9 mouse cellular contexts compared by ENCODE assay signal in genomic region chr3:27270160-27270962, GRCm38 (mm10). TPM values are rescaled to one million over a fixed set of nuclear protein-coding genes. Genes with fewer than 3 reads are reported as not detected.
A peak's percentile ranks its signal among the peaks of the same experiment; 100 is the strongest.
DNase-seq lines count a peak whose midpoint lies in the region; ATAC-seq lines count a peak whose summit lies in the region.
"Had no signal": no experiment of that assay in that cellular context is flagged by ENCODE, and none has a peak within 500 bp of the region (broad histone marks: within the 10 kb centered on the region; RNA-seq: fewer than 3 reads in every experiment).

No protein-coding gene starts in this region.

- no peak overlapping the region for H3K4me3 ChIP-seq in heart, embryonic 12.5 days
- no peak overlapping the region for H3K4me3 ChIP-seq in forebrain, embryonic 12.5 days (replicated peaks)
- H3K4me3 ChIP-seq: neural tube, embryonic 13.5 days had no signal

- ATAC-seq in heart, embryonic 12.5 days (ENCODE audit: insufficient number of reproducible peaks, low FRiP score): 0 out of 2 replicates have a peak, but pooled peaks have one; percentile 57
- no peak for ATAC-seq in forebrain, embryonic 12.5 days (ENCODE audit: low FRiP score)

- no peaks in the 10 kb centered on the region for H3K27me3 ChIP-seq in heart, embryonic 12.5 days (replicated peaks)
- H3K27me3 ChIP-seq in forebrain, embryonic 12.5 days: no peaks in the 10 kb centered on the region; the same call in 1 of the 2 replicates
- H3K27me3 ChIP-seq: neural tube, embryonic 13.5 days had no signal

- DNase-seq in layer of hippocampus, adult 11-12 months (ENCODE audit: low spot score): peak; percentile 38
- no peak for DNase-seq in layer of hippocampus, postnatal 36 days
- peak; percentile 62 to 88 for DNase-seq in adrenal gland, adult (ENCODE audit: inconsistent age in 2 of 2, low spot score in 1 of 2)
- DNase-seq in kidney, postnatal 36 days: peak; percentile 85 to 93
- peak; percentile 10 to 13 for DNase-seq in natural killer cell, adult 2 months (ENCODE audit: low spot score in 2 of 2)
- no peak for DNase-seq in cerebellum, adult 11-12 months

- H3K4me1 ChIP-seq in heart, embryonic 12.5 days (replicated peaks): no peaks in the 10 kb centered on the region
- H3K4me1 ChIP-seq in forebrain, embryonic 12.5 days: 0 out of 2 replicates have a peak, but pooled peaks cover 4% of the 10 kb centered on the region

- 43% methylated on average over 11 of the region's 11 CpGs for WGBS in heart, embryonic 12.5 days
- WGBS in forebrain, embryonic 12.5 days: 41% methylated on average over 11 of the region's 11 CpGs

- no peaks in the 10 kb centered on the region for H3K9me3 ChIP-seq in heart, embryonic 12.5 days (replicated peaks)
- no peaks in the 10 kb centered on the region for H3K9me3 ChIP-seq in forebrain, embryonic 12.5 days
- H3K9me3 ChIP-seq: neural tube, embryonic 13.5 days had no signal

- H3K4me2 ChIP-seq in heart, embryonic 12.5 days: no peak overlapping the region
- no peak overlapping the region for H3K4me2 ChIP-seq in forebrain, embryonic 12.5 days
- H3K4me2 ChIP-seq: neural tube, embryonic 13.5 days had no signal

- 0 out of 2 replicates have a peak overlapping the region, but pooled peaks have one; percentile 23 for H3K27ac ChIP-seq in heart, embryonic 12.5 days (ENCODE audit: poor library complexity, severe bottlenecking)
- H3K27ac ChIP-seq in forebrain, embryonic 12.5 days: no peak overlapping the region
- H3K27ac ChIP-seq: neural tube, embryonic 13.5 days had no signal

- no peaks in the 10 kb centered on the region for H3K36me3 ChIP-seq in heart, embryonic 12.5 days
- no peaks in the 10 kb centered on the region for H3K36me3 ChIP-seq in forebrain, embryonic 12.5 days (replicated peaks)
- H3K36me3 ChIP-seq: neural tube, embryonic 13.5 days had no signal

- no peak overlapping the region for H3K9ac ChIP-seq in heart, embryonic 12.5 days
- no peak overlapping the region for H3K9ac ChIP-seq in forebrain, embryonic 12.5 days
- H3K9ac ChIP-seq: neural tube, embryonic 13.5 days had no signal

RNA-seq across cellular contexts. Expression of gene Tnfsf10, which starts 46.5 kb away (rescaled TPM):
- total RNA-seq in layer of hippocampus, postnatal 36 days (2021): 1 to 10 TPM; 1.0 to 1.4 TPM
- polyA plus RNA-seq in heart, embryonic 12.5 days (2016; fragmentation: Nextera tagmentation; extraction: Ambion mirVana): not detected in 2 replicates
- polyA plus RNA-seq in forebrain, embryonic 12.5 days (2016; fragmentation: Nextera tagmentation; extraction: Ambion mirVana): not detected in 2 replicates
- polyA plus RNA-seq: neural tube, embryonic 13.5 days had no signal

Comparison
In these comparisons a context has a peak if more than half of its experiments do, and no peak if none do; other contexts are left out.
1. DNase-seq: peak in layer of hippocampus, adult 11-12 months (single experiment), adrenal gland, adult (2 of 2), kidney, postnatal 36 days (2 of 2) and natural killer cell, adult 2 months (2 of 2); none in layer of hippocampus, postnatal 36 days (0 of 2) and cerebellum, adult 11-12 months (single experiment).